Mouse (Mus musculus) midbrain, postnatal 0 days (tissue): ENCODE measurements at regions not wholly inside any gene's neighbourhood (a gene's known extent, or its start where the extent isn't known, plus 50 kb on each side); places are given as distances from the start of the nearest gene placed in this dataset.

Experiments
- ATAC-seq: fragments of 200-750 bp; cut with Nextera tagmentation; 2 replicates; pipeline ENCODE4 v1.8.0; 2017; ENCODE audit warnings: moderate number of reproducible peaks, mild to moderate bottlenecking, moderate TSS enrichment, moderate library complexity; ENCODE audit not compliant: low FRiP score
- DNase-seq: peaks from one replicate; pipeline ENCODE4 v3.0.0-alpha.2; 2015; ENCODE audit warnings: low spot score
- H3K27ac ChIP-seq: fragments of 300-500 bp; sonication (generic); 2 replicates; pipeline ENCODE4 v1.5.1; 2014; ENCODE audit warnings: low read depth, mild to moderate bottlenecking, low read length, mixed read lengths
- H3K27me3 ChIP-seq: fragments of 300-500 bp; sonication (generic); 2 replicates; pipeline ENCODE4 v1.6.1; 2014; ENCODE audit warnings: low read length, control low read depth, mixed read lengths; ENCODE audit not compliant: insufficient read depth
- H3K36me3 ChIP-seq: fragments of 300-500 bp; sonication (generic); 2 replicates; pipeline ENCODE4 v1.6.1; 2014; ENCODE audit warnings: low read length, control low read depth, mixed read lengths; ENCODE audit not compliant: insufficient read depth
- H3K4me1 ChIP-seq: fragments of 300-500 bp; sonication (generic); 2 replicates; pipeline ENCODE4 v1.6.1; 2014; ENCODE audit warnings: mild to moderate bottlenecking, control low read depth, antibody characterized with exemption, low read length, mixed read lengths; ENCODE audit not compliant: insufficient read depth
- H3K4me2 ChIP-seq: fragments of 300-500 bp; sonication (generic); 2 replicates; pipeline ENCODE4 v1.6.1; 2014; ENCODE audit warnings: low read depth, mild to moderate bottlenecking, low read length, mixed read lengths; ENCODE audit not compliant: poor library complexity, severe bottlenecking
- H3K4me3 ChIP-seq: fragments of 300-500 bp; sonication (generic); 2 replicates; pipeline ENCODE4 v1.5.1; 2014; ENCODE audit warnings: low read depth, mild to moderate bottlenecking, low read length, moderate library complexity
- H3K9ac ChIP-seq: fragments of 300-500 bp; sonication (generic); replicated peaks from 2 replicates; pipeline ENCODE4 v1.6.1; 2014; ENCODE audit warnings: mild to moderate bottlenecking, low read length, moderate library complexity, mixed read lengths; ENCODE audit not compliant: poor library complexity, severe bottlenecking
- H3K9me3 ChIP-seq: fragments of 300-500 bp; sonication (generic); 2 replicates; pipeline ENCODE4 v1.6.1; 2016; ENCODE audit warnings: low read length, control low read depth
- CTCF ChIP-seq: IDR thresholded peaks from 2 replicates; pipeline ENCODE4 v1.5.1; 2016; ENCODE audit warnings: antibody characterized with exemption, mild to moderate bottlenecking
- WGBS: fragments of 180-500 bp; shearing (Covaris S2); extraction: QIAGEN DNeasy Blood & Tissue Kit; methylation state at CpG from one replicate; pipeline ENCODE4 v1.1.7; 2014; 5-methylcytosine and 5-hydroxymethylcytosine counted together

DNA sequence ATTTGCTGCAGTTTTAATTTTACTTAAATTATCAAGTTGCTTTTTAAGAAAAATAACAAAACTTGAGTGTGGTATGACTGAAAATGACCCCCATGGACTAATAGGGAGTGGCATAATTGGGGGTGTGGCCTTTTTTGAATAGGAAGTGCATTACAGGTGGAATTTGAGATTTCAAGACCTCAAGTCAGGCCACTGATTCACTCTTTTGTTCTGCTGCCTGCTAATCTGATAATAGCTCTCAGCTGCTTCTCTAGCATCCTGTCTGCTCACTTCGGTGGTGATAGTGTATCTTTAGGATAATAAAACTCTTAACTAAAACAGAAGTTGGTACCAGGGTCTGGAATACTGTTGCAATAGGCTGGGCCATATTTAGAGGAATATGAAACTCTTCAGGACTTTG lies 1155.4 kb downstream of the Kcnt2 start:
- Histone ChIP-seq H3K4me3 (no peak overlapping the region), H3K36me3 (no peaks in the 10 kb centered on the region), H3K4me2 (no peak overlapping the region), H3K4me1 (no peaks in the 10 kb centered on the region), H3K9ac (no peak overlapping the region), H3K9me3 (no peaks in the 10 kb centered on the region), H3K27ac (no peak overlapping the region), H3K27me3 (no peaks in the 10 kb centered on the region)
- no peak for DNase-seq
- TF ChIP-seq CTCF, result no peak
- 48% methylated on average over 1 of the region's 1 CpGs for WGBS
- no peak for ATAC-seq

GRCm38 (mm10) chr1:141429675-141430074 lies 1183.7 kb downstream of the Kcnt2 start:
- DNase-seq (no peak), ATAC-seq (no peak)
- H3K36me3 ChIP-seq, result no peaks in the 10 kb centered on the region
- 81% methylated on average over 4 of the region's 4 CpGs for WGBS
- TF ChIP-seq CTCF, result no peak
- no peaks in the 10 kb centered on the region for H3K4me1 ChIP-seq
- H3K27me3 ChIP-seq, result no peaks in the 10 kb centered on the region
- H3K9me3 ChIP-seq, result no peaks in the 10 kb centered on the region
- no peak overlapping the region for H3K4me2 ChIP-seq
- no peak overlapping the region for H3K27ac ChIP-seq
- H3K4me3 ChIP-seq, result no peak overlapping the region
- no peak overlapping the region for H3K9ac ChIP-seq

GRCm38 (mm10) chr1:141430117-141430516 lies 1184.2 kb downstream of the Kcnt2 start:
- no peak overlapping the region for H3K4me2 ChIP-seq
- H3K9ac ChIP-seq, result no peak overlapping the region
- H3K9me3 ChIP-seq, result no peaks in the 10 kb centered on the region
- no peaks in the 10 kb centered on the region for H3K4me1 ChIP-seq
- 78% methylated on average over 2 of the region's 2 CpGs for WGBS
- TF ChIP-seq CTCF, result no peak
- no peak for ATAC-seq
- DNase-seq, result no peak
- H3K4me3 ChIP-seq, result no peak overlapping the region
- no peaks in the 10 kb centered on the region for H3K27me3 ChIP-seq
- H3K27ac ChIP-seq, result no peak overlapping the region
- no peaks in the 10 kb centered on the region for H3K36me3 ChIP-seq

DNA sequence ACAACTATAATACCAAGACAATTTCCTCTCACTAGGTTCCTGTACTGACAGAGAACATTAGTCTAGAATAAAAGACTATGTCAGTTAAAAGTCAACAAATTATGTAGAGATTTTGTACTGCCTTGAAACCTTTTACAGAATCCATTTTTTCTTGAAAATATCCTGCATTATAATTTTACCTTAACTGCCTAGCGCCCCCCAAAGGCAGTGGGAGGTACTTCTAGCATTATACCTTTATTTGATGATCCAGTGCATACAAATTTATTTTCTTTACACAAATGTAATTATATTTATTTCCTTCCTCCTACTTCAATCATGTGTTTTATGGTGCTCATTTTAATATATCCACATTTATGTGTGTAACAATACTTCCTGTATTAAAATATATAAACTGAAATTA lies 1189.5 kb downstream of the Kcnt2 start:
- no peaks in the 10 kb centered on the region for H3K36me3 ChIP-seq
- ATAC-seq (no peak), DNase-seq (no peak)
- H3K4me3 ChIP-seq, result no peak overlapping the region
- no peaks in the 10 kb centered on the region for H3K4me1 ChIP-seq
- no peak for TF ChIP-seq CTCF
- H3K4me2 ChIP-seq, result no peak overlapping the region
- no peak overlapping the region for H3K9ac ChIP-seq
- H3K9me3 ChIP-seq, result no peaks in the 10 kb centered on the region
- no peaks in the 10 kb centered on the region for H3K27me3 ChIP-seq
- WGBS, result 5% methylated on average over 1 of the region's 1 CpGs
- H3K27ac ChIP-seq, result no peak overlapping the region

DNA sequence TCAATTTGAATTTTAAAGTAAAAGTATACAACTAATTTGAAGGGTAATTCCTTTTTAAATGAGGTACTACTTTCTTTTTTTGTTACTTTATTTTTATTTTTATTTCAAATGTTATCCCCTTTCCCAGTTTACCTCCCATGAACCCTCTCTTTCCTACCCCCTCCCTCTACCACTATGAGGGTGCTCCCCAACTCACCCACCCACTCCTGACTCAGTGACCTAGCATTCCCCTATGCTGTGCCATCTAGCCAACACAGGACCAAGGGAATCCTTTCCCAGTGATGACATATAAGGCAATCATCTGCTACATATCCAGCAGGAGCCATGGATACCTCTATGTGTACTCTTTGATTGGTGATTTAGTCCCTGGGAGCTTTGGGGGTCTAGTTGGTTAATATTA lies 1194.3 kb downstream of the Kcnt2 start:
- H3K9ac ChIP-seq, result no peak overlapping the region
- H3K9me3 ChIP-seq, result no peaks in the 10 kb centered on the region

GRCm38 (mm10) chr1:141450960-141451359 lies 1205.0 kb downstream of the Kcnt2 start:
- ATAC-seq (no peak), DNase-seq (no peak)
- Histone ChIP-seq H3K27ac (no peak overlapping the region), H3K4me2 (no peak overlapping the region), H3K4me3 (no peak overlapping the region), H3K4me1 (no peaks in the 10 kb centered on the region), H3K36me3 (no peaks in the 10 kb centered on the region), H3K9me3 (no peaks in the 10 kb centered on the region), H3K27me3 (no peaks in the 10 kb centered on the region), H3K9ac (no peak overlapping the region)
- WGBS, result 86% methylated on average over 1 of the region's 1 CpGs
- TF ChIP-seq CTCF, result no peak

More for the DNA sequence above, 1194.3 kb downstream of the Kcnt2 start:
- Histone ChIP-seq H3K27ac (no peak overlapping the region), H3K36me3 (no peaks in the 10 kb centered on the region), H3K4me1 (no peaks in the 10 kb centered on the region), H3K27me3 (no peaks in the 10 kb centered on the region), H3K4me3 (no peak overlapping the region), H3K4me2 (no peak overlapping the region)
- TF ChIP-seq CTCF, result no peak
- no peak for DNase-seq
- ATAC-seq, result no peak

DNA sequence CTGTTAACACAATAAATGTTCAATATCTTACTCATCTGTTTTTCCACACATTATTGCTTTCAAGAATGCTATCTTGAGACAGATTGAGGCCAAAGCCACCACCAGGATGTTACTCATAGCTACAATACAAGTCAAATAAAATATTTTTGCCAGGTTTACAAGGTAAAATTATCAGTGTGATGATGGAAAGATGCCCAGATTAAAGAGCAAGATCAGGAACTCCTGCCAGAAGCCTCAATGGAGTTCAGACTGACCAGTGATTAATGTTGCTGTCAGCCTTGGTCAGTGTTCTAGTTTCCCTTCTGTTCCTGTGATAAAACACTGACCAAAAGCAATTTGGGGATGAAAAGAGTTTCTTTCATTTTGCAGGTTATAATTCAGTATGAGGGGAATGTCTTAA lies 1218.6 kb downstream of the Kcnt2 start:
- ATAC-seq (no peak), DNase-seq (peak; percentile 5)
- no peak overlapping the region for H3K9ac ChIP-seq
- no peak for TF ChIP-seq CTCF
- no peak overlapping the region for H3K4me3 ChIP-seq
- no peaks in the 10 kb centered on the region for H3K36me3 ChIP-seq
- no peak overlapping the region for H3K4me2 ChIP-seq
- H3K9me3 ChIP-seq, result no peaks in the 10 kb centered on the region
- no peak overlapping the region for H3K27ac ChIP-seq
- no peaks in the 10 kb centered on the region for H3K4me1 ChIP-seq
- H3K27me3 ChIP-seq, result no peaks in the 10 kb centered on the region
